Mouse (Mus musculus): ENCODE measurements around the gene Gm8127.
"Not testable (repeated sequence)": the region's sequence is repeated elsewhere in the genome, so short reads cannot be mapped to it uniquely, and the experiment has no call there.

DNA sequence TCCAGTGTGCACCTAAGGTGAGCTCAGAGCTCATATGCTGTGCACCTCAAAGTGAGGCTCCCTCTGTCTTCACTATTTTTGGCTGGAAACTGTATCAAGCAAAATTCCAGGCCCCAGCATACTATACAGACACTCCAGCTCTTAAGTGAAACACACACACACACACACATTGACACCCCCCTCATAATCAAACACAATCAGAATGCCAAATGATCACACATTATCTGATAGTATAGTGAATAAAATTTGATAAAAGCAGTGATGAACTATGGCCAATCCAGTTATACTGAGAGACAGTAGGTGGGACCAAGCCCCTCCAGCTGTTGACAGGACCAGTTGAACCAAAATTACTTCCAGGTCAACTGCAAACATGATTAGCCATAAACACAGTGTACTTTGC is 25.9 kb upstream of the Gm8127 start:
- TF ChIP-seq CTCF (IDR thresholded peaks at IDR 0.05; ENCODE audit: low read depth, low read length); POLR2A (IDR thresholded peaks at IDR 0.05; ENCODE audit: borderline replicate concordance, low read depth, low read length): not testable (repeated sequence)

Measured in bone marrow macrophage, adult 2 months (primary cell).